Comparison of ENCODE assay signal across 15 mouse cellular contexts in genomic region chr1:51250302-51250701, GRCm38 (mm10).
"Had no signal": no experiment of that assay in that cellular context is flagged by ENCODE, and none has a peak within 500 bp of the region (broad histone marks: within the 10 kb centered on the region; RNA-seq: fewer than 3 reads in every experiment).

No protein-coding gene starts in this region.

- H3K27ac ChIP-seq: kidney, postnatal 0 days; left cerebral cortex, adult 2 months; limb, embryonic 10.5 days; liver, embryonic 15.5 days; midbrain, embryonic 13.5 days; neural tube, embryonic 15.5 days had no signal

- H3K9me3 ChIP-seq: limb, embryonic 10.5 days; liver, embryonic 15.5 days; midbrain, embryonic 13.5 days; neural tube, embryonic 15.5 days had no signal

- DNase-seq: kidney, adult 8-10 months; kidney, postnatal 36 days; lung, adult 2 months; lung, postnatal 36 days; right cerebral cortex, postnatal 14 days; thymus, postnatal 4 days had no signal

- H3K36me3 ChIP-seq: limb, embryonic 10.5 days; liver, embryonic 15.5 days; midbrain, embryonic 13.5 days; neural tube, embryonic 15.5 days had no signal

- H3K4me1 ChIP-seq: limb, embryonic 10.5 days; liver, embryonic 15.5 days; midbrain, embryonic 13.5 days; neural tube, embryonic 15.5 days had no signal

- H3K4me2 ChIP-seq: liver, embryonic 11.5 days; liver, embryonic 15.5 days; midbrain, embryonic 13.5 days; neural tube, embryonic 15.5 days had no signal

- ATAC-seq: intestine, embryonic 16.5 days; lung, postnatal 0 days; midbrain, embryonic 13.5 days had no signal

- H3K27me3 ChIP-seq: liver, embryonic 15.5 days; midbrain, embryonic 13.5 days; neural tube, embryonic 15.5 days had no signal

- H3K4me3 ChIP-seq: left cerebral cortex, adult 2 months; limb, embryonic 10.5 days; liver, embryonic 15.5 days; midbrain, embryonic 13.5 days; neural tube, embryonic 15.5 days had no signal

- H3K9ac ChIP-seq: liver, embryonic 15.5 days; midbrain, embryonic 13.5 days; neural tube, embryonic 15.5 days had no signal
